Mouse (Mus musculus) thymus, postnatal 14 days (tissue): Measurements from ENCODE around the gene Gm21836.
"Not testable (repeated sequence)": the region's sequence is repeated elsewhere in the genome, so short reads cannot be mapped to it uniquely, and the experiment has no call there.

ENCODE experiments used
- DNase-seq: peaks from one replicate; pipeline ENCODE4 v3.0.0; 2021

Gm21836 gene

GRCm38 (mm10) chr9:124493693-124494092, at the start of gene Gm21836:
TSS of gene Gm21836 (minus strand) at chr9:124493793.
- DNase-seq: not testable (repeated sequence)

GRCm38 (mm10) chr9:124480361-124480980, 13.1 kb downstream of the Gm21836 start:
- DNase-seq: not testable (repeated sequence)

DNA sequence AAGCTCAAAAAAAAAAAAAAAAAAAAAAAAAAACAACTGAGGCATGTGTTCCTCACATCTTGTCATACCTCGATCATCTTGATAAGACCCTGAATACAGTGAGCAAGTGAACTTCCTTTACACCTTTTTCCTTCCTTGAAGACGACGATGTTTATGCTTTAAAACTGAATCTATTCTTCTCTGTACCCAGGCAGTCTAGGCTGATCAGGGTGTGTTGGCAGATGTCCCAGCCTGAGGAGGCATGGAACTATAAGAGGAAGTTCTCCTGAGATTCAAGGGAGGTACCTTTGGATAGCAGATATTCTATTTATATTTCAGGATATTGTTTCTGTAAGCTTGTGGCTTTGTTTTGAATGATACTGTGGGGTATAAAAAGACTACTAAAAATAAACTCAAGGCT, 15.5 kb downstream of the Gm21836 start:
- DNase-seq: no peak

- DNase-seq: peak; percentile 7
These were observed 17.3 kb downstream of the Gm21836 start, which contains the start of gene Ppp2r3d for GRCm38 (mm10) chr9:124476096-124476902. TSS of gene Ppp2r3d (minus strand) at chr9:124476898.

GRCm38 (mm10) chr9:124475689-124476088, 17.9 kb downstream of the Gm21836 start:
- DNase-seq: peak; percentile 14

- DNase-seq: peak; percentile 43
These were observed 37.0 kb downstream of the Gm21836 start for GRCm38 (mm10) chr9:124456572-124456971.
